Mouse (Mus musculus) spleen, adult 2 months (tissue): ENCODE measurements around the gene Brd1.

Experiments used
- CTCF ChIP-seq: fragments of 200-500 bp; IDR thresholded peaks from 2 replicates; pipeline ENCODE4 v1.5.1; 2011; ENCODE audit warnings: mild to moderate bottlenecking, inconsistent platforms; ENCODE audit not compliant: insufficient read depth, insufficient read length, insufficient replicate concordance; ENCODE audit errors: extremely low read depth
- POLR2A ChIP-seq: fragments of 200-500 bp; IDR thresholded peaks from 2 replicates; pipeline ENCODE4 v1.6.1; 2011; ENCODE audit warnings: low read depth, low read length, inconsistent platforms

- TF ChIP-seq POLR2A (no peak), CTCF (no peak)
These were observed 19.9 kb downstream of the Brd1 start for GRCm38 (mm10) chr15:88714021-88714589.
